Mouse (Mus musculus): ENCODE measurements around the gene Gm6592. TPM values are rescaled to one million over a fixed set of nuclear protein-coding genes. Genes with fewer than 3 reads are reported as not detected.

The Gm6592 gene
- polyA plus RNA-seq, 1 experiment from 2014 or later = not detected

Other genes with a start within 250 kb of the Gm6592 start
- gene Ssxb8, start 153.2 kb upstream of the Gm6592 start, polyA plus RNA-seq (2015; fragmentation: Nextera tagmentation; extraction: Ambion mirVana) = not detected in 2 replicates
- not detected in 2 replicates for gene Ssx9, start 95.6 kb upstream of the Gm6592 start, polyA plus RNA-seq (2015; fragmentation: Nextera tagmentation; extraction: Ambion mirVana)
- gene Ssxb5, start 40.3 kb upstream of the Gm6592 start, polyA plus RNA-seq (2015; fragmentation: Nextera tagmentation; extraction: Ambion mirVana) = not detected in 2 replicates
- gene Gm5751, start 30.3 kb downstream of the Gm6592 start, polyA plus RNA-seq (2015; fragmentation: Nextera tagmentation; extraction: Ambion mirVana) = not detected in 2 replicates
- 4.8 and 5.5 TPM in 2 replicates for gene B630019K06Rik, start 48.4 kb downstream of the Gm6592 start, polyA plus RNA-seq (2015; fragmentation: Nextera tagmentation; extraction: Ambion mirVana)
- gene Fthl17b, start 119.0 kb downstream of the Gm6592 start, polyA plus RNA-seq (2015; fragmentation: Nextera tagmentation; extraction: Ambion mirVana) = not detected in 2 replicates
- not detected in 2 replicates for gene Fthl17c, start 132.6 kb downstream of the Gm6592 start, polyA plus RNA-seq (2015; fragmentation: Nextera tagmentation; extraction: Ambion mirVana)
- not detected in 2 replicates for gene Fthl17d, start 142.8 kb downstream of the Gm6592 start, polyA plus RNA-seq (2015; fragmentation: Nextera tagmentation; extraction: Ambion mirVana)
- not detected in 2 replicates for gene Fthl17e, start 189.5 kb downstream of the Gm6592 start, polyA plus RNA-seq (2015; fragmentation: Nextera tagmentation; extraction: Ambion mirVana)
- gene Fthl17f, start 219.0 kb downstream of the Gm6592 start, polyA plus RNA-seq (2015; fragmentation: Nextera tagmentation; extraction: Ambion mirVana) = not detected in 2 replicates